Mouse (Mus musculus) liver, postnatal 0 days (tissue): ENCODE measurements at regions not wholly inside any gene's neighbourhood (a gene's known extent, or its start where the extent isn't known, plus 50 kb on each side); places are given as distances from the start of the nearest gene placed in this dataset.

ENCODE experiments used
- CTCF ChIP-seq: sonication (generic); IDR thresholded peaks from 2 replicates; pipeline ENCODE4 v1.5.1; 2016; ENCODE audit warnings: antibody characterized with exemption, low read depth
- EP300 ChIP-seq: IDR thresholded peaks from 2 replicates; pipeline ENCODE4 v1.6.1; 2016; ENCODE audit warnings: antibody characterized with exemption, low read depth, mild to moderate bottlenecking

GRCm38 (mm10) chr3:9896303-9896702 lies 191.6 kb upstream of the Gm9833 start:
- no peak for TF ChIP-seq CTCF
- TF ChIP-seq EP300, result no peak
